Mouse (Mus musculus) heart, embryonic 13.5 days (tissue): ENCODE data around the gene Padi6. TPM values are rescaled to one million over a fixed set of nuclear protein-coding genes. Genes with fewer than 3 reads are reported as not detected.

ENCODE experiments used
- ATAC-seq: fragments of 200-750 bp; cut with Nextera tagmentation; 2 replicates; pipeline ENCODE4 v1.8.0; 2017; ENCODE audit warnings: moderate TSS enrichment; ENCODE audit not compliant: insufficient number of reproducible peaks, low FRiP score, low TSS enrichment; ENCODE audit errors: extremely low read depth
- H3K27ac ChIP-seq: fragments of 300-500 bp; sonication (generic); replicated peaks from 2 replicates; pipeline ENCODE4 v1.5.1; 2015; ENCODE audit warnings: moderate library complexity, mild to moderate bottlenecking, inconsistent platforms
- H3K27me3 ChIP-seq: fragments of 300-500 bp; sonication (generic); replicated peaks from 2 replicates; pipeline ENCODE4 v1.6.1; 2015; ENCODE audit warnings: mild to moderate bottlenecking, inconsistent platforms
- H3K36me3 ChIP-seq: fragments of 300-500 bp; sonication (generic); 2 replicates; pipeline ENCODE4 v1.6.1; 2015; ENCODE audit warnings: mild to moderate bottlenecking, inconsistent platforms
- H3K4me1 ChIP-seq: fragments of 300-500 bp; sonication (generic); 2 replicates; pipeline ENCODE4 v1.6.1; 2015; ENCODE audit warnings: inconsistent platforms
- H3K4me2 ChIP-seq: fragments of 300-500 bp; sonication (generic); 2 replicates; pipeline ENCODE4 v1.6.1; 2015; ENCODE audit warnings: inconsistent platforms, mild to moderate bottlenecking, moderate library complexity
- H3K4me3 ChIP-seq: fragments of 300-500 bp; sonication (generic); 2 replicates; pipeline ENCODE4 v1.5.1; 2015; ENCODE audit warnings: moderate library complexity, mild to moderate bottlenecking, inconsistent platforms
- H3K9ac ChIP-seq: fragments of 300-500 bp; sonication (generic); 2 replicates; pipeline ENCODE4 v1.6.1; 2015; ENCODE audit warnings: inconsistent platforms, mild to moderate bottlenecking, moderate library complexity
- H3K9me3 ChIP-seq: fragments of 300-500 bp; sonication (generic); 2 replicates; pipeline ENCODE4 v1.6.1; 2016; ENCODE audit warnings: inconsistent platforms
- WGBS: fragments of 180-500 bp; shearing (Covaris S2); methylation state at CpG from one replicate; pipeline ENCODE4 v1.1.7; 2015; ENCODE audit warnings: mixed read lengths; 5-methylcytosine and 5-hydroxymethylcytosine counted together
- polyA plus RNA-seq: library from polyadenylated mRNA; unstranded; fragments of >200 nt; fragmentation: Nextera tagmentation; extraction: Ambion mirVana; gene quantifications from 2 replicates; pipeline ENCODE4 v1.2.1, GENCODE M21; 2015

Gene Padi6
- polyA plus RNA-seq, 1 experiment from 2014 or later = not detected

DNA sequence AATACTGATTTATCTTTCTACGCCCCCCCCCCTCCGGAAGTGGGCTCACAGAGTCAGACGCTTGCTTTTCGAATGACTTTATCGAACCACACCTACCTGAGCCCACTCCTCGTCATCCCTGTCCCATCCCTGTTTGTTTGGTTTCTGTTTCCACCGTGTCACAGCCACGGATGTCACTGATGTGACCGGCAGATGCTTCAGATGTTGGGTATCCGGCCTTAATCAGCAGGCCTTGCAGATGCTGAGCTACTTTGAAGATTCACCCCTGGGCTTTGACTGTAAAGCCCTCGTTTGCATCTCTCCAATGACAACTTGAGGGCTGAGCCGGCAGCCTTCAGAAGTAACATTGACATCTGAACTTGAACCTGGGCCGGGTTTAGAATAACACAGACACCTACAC is 34.2 kb upstream of the Padi6 start:
- H3K9ac ChIP-seq = no peak overlapping the region
- H3K4me3 ChIP-seq = no peak overlapping the region
- no peak overlapping the region for H3K4me2 ChIP-seq
- H3K9me3 ChIP-seq = no peaks in the 10 kb centered on the region
- no peaks in the 10 kb centered on the region for H3K36me3 ChIP-seq
- ATAC-seq = no peak
- H3K27me3 ChIP-seq = 0 out of 2 replicates have a peak, but pooled peaks cover 3% of the 10 kb centered on the region
- 65% methylated on average over 13 of the region's 13 CpGs for WGBS
- no peak overlapping the region for H3K27ac ChIP-seq
- peaks cover 9% of the 10 kb centered on the region for H3K4me1 ChIP-seq

DNA sequence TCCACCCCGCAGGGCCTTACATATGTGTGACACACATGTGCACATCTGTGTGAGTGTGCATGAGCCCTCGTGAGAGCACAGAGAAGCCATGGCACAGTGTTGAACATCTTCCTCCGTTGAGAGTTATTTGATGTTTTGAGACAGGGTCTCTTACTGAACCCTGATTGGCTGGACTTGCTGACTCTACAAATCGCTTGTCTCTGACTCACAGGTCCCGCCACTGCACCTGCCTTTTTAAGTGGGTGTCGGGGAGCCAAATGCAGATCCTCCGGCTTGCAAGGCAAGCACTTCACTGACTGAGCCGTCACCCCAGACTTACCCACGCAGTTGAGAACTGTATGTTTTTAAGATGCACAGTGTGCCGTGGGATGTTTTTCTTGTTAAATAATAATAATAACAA is 33.4 kb upstream of the Padi6 start:
- no peak for ATAC-seq
- Histone ChIP-seq H3K36me3 (no peaks in the 10 kb centered on the region), H3K4me1 (peaks cover 13% of the 10 kb centered on the region), H3K9ac (no peak overlapping the region), H3K4me2 (no peak overlapping the region), H3K4me3 (no peak overlapping the region), H3K9me3 (no peaks in the 10 kb centered on the region), H3K27me3 (0 out of 2 replicates have a peak, but pooled peaks cover 3% of the 10 kb centered on the region), H3K27ac (no peak overlapping the region)
- 62% methylated on average over 10 of the region's 10 CpGs for WGBS

DNA sequence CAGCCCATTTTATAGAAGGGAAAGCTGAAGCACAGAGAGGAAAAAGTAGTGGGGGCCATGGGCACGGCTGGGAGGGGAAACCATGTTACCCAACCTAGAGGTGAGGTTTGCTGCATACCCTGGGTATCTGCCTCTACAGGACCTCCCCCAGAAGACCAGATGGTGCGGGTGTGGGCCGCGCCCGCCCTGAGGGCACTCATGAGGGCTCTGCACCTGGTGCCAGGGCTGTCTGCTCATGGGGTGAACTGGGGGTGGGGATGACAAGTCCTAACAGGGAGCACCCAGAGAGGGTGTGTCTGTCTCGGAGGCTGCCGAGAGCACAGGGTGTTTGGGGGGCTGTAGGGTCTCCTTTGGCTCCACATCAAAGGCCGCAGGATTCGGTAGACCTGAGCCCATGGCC is 32.5 kb upstream of the Padi6 start:
- Histone ChIP-seq H3K27me3 (0 out of 2 replicates have a peak, but pooled peaks cover 3% of the 10 kb centered on the region), H3K27ac (no peak overlapping the region), H3K9ac (no peak overlapping the region), H3K4me1 (peaks cover 16% of the 10 kb centered on the region), H3K4me2 (no peak overlapping the region), H3K9me3 (no peaks in the 10 kb centered on the region), H3K4me3 (no peak overlapping the region), H3K36me3 (no peaks in the 10 kb centered on the region)
- 84% methylated on average over 9 of the region's 9 CpGs for WGBS
- ATAC-seq = no peak

DNA sequence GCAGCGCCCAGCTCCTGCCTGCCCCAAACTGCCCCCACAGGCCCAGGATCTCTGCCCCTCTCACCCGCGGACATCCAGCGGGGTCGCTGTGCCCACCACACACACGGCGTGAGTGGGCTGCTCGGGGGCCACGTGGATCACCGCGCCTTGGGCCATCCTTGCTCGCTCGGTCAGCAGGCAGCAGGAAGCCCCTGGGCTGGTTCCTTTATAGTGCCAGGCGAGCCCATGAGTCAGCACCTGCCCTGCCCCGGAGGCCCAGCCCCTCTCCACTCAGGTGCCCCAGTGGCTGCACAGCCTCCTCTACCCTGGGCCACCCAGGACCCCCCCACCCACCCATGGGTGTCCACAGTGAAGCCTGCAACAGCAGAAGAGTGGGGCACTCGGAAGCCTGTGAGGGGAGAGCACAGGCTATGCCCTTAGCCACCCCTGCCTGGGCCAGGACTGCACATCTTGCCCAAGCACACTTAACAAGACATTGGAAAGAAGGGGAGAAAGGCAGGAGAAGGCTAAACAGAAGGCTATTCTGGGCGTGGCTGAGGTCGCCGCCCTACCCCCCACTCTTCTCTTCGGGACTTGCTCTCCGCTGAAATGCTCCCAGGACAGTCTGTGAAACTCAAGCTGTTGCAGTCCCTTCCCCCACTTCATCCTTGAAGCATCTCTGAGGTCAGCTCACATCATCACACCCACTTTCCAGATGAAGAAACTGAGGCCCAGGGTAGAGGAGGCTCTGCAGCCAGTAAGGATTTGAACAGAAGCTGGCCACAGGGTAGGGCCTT is 31.8 kb upstream of the Padi6 start, which contains the start of gene Padi4:
Gene Padi4 (minus strand): TSS at position 212 of the 776 bp plus-strand sequence.
- H3K27me3 ChIP-seq = 0 out of 2 replicates have a peak, but pooled peaks cover 3% of the 10 kb centered on the region
- H3K27ac ChIP-seq = no peak within 1 kb of the TSS
- no peaks in the 10 kb centered on the region for H3K36me3 ChIP-seq
- WGBS = 75% methylated on average over 21 of the region's 21 CpGs
- no peak within 1 kb of the TSS for H3K9ac ChIP-seq
- no peak for ATAC-seq
- no peak within 1 kb of the TSS for H3K4me2 ChIP-seq
- no peaks in the 10 kb centered on the region for H3K9me3 ChIP-seq
- H3K4me1 ChIP-seq = peaks cover 13% of the 10 kb centered on the region
- H3K4me3 ChIP-seq = no peak within 1 kb of the TSS

DNA sequence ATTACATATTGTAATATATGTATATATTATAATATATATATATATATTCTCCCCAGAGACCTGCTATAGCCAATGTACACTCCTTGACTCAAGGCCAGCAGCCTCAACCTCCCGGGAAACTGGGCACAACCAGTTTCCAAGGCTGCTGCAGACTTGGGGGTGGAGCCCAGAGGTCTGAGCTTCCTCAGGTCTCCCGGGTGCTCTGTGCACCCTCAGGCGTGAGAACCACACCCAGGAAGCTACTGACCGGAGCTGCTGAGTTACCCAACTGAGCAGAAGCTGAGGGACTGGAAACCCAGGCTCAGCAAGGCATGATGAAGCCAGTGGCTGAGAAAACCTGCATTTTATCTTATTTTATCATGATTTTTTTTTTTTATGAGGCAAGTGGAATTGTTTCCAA is 28.6 kb upstream of the Padi6 start:
- Histone ChIP-seq H3K4me1 (peaks cover 12% of the 10 kb centered on the region), H3K9me3 (no peaks in the 10 kb centered on the region), H3K9ac (no peak overlapping the region), H3K27me3 (peaks cover 3% of the 10 kb centered on the region; the same call in 1 of the 2 replicates), H3K27ac (no peak overlapping the region), H3K4me2 (no peak overlapping the region), H3K4me3 (no peak overlapping the region), H3K36me3 (no peaks in the 10 kb centered on the region)
- no peak for ATAC-seq
- 34% methylated on average over 4 of the region's 4 CpGs for WGBS

DNA sequence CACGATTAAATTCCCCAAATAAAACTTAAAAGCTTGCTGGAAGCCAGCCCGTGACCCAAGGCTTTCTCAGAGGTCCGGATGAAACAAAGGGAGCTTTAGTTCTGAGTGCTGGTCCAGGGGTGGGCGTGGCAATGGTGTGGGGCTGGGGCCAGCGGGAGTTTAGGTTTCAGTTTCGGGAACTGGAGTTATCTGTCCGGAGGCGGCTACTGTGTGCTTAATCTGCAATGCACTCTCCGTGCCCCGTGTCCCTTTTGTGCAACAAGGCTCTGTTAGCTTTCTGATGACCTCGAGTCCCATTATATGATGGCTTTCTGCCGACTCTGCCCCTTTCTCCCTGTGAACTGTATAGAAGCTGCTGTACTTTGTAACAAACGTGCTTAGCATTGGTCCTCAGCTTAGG is 28.0 kb upstream of the Padi6 start:
- H3K27me3 ChIP-seq = peaks cover 3% of the 10 kb centered on the region; the same call in 1 of the 2 replicates
- H3K9me3 ChIP-seq = no peaks in the 10 kb centered on the region
- peak overlapping the region; percentile 68 for H3K4me2 ChIP-seq
- H3K9ac ChIP-seq = peak overlapping the region; percentile 72
- WGBS = 5% methylated on average over 13 of the region's 13 CpGs
- H3K4me1 ChIP-seq = peaks cover 12% of the 10 kb centered on the region
- peak overlapping the region; percentile 51 for H3K4me3 ChIP-seq
- ATAC-seq = no peak
- peak overlapping the region; percentile 73 for H3K27ac ChIP-seq
- no peaks in the 10 kb centered on the region for H3K36me3 ChIP-seq

DNA sequence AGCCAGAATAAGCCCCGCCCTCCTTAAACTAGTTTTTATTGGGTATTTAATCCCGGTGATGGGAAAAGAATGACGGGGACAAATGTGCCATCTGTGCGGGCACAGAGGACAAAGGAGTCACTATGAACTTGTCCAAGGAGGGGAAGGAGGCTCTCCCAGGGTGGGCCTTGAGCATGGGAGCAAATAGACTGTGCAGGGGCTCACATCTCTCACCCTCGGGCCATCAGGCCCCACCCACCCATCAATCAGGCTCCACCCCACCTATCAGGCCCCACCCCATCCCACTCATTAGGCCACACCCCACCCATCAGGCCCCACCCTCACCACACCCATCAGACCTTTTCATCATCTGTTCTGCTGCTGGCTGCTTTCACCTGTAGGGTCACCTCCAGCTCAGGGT is 26.5 kb upstream of the Padi6 start:
- 71% methylated on average over 5 of the region's 5 CpGs for WGBS
- Histone ChIP-seq H3K9me3 (no peaks in the 10 kb centered on the region), H3K27ac (no peak overlapping the region), H3K4me1 (peaks cover 15% of the 10 kb centered on the region), H3K4me3 (no peak overlapping the region), H3K4me2 (no peak overlapping the region), H3K9ac (no peak overlapping the region), H3K27me3 (peaks cover 3% of the 10 kb centered on the region; the same call in 1 of the 2 replicates), H3K36me3 (no peaks in the 10 kb centered on the region)
- ATAC-seq = no peak

DNA sequence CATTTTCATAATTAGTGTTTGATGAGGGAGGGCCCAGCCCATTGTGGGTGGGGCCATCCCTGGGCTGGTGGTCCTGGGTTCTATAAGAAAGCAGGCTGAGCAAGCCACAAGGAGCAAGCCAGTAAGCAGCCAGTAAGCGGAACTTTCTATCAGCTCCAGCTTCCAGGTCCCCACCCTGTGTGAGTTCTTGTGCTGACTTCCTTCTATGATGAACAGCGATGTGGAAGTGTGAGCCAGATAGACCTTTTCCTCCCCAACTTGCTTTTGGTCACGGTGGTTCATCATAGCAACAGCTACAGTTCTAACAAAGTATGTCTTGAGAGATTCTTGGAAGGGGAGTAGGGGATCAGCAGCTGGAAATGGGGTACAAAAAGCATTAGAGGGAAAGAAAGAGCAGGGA is 23.5 kb upstream of the Padi6 start:
- no peaks in the 10 kb centered on the region; the same call in 1 of the 2 replicates for H3K27me3 ChIP-seq
- H3K36me3 ChIP-seq = no peaks in the 10 kb centered on the region
- H3K9me3 ChIP-seq = no peaks in the 10 kb centered on the region
- H3K4me1 ChIP-seq = peaks cover 11% of the 10 kb centered on the region
- 64% methylated on average over 3 of the region's 3 CpGs for WGBS
- no peak overlapping the region for H3K9ac ChIP-seq
- ATAC-seq = no peak
- H3K4me2 ChIP-seq = no peak overlapping the region
- no peak overlapping the region for H3K27ac ChIP-seq
- no peak overlapping the region for H3K4me3 ChIP-seq

DNA sequence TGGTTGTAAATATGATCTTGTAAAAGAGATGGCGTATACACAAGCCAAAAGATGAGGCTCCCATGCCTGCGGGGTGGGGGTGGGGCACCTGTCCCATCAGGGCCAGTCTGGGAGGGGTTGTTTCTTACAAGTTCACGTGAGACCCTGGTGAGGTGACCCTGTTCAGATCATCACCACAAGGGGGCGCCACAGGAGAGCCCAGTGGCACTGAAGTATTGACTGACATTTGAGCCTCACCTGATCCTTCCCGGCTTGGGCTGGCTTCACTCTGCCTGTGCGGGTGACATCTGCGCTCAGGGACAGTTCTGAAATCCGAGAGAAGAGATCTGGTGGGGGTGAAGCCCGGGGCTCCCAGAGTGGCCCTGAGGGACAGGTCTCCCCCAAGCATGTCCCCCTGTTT is 20.7 kb upstream of the Padi6 start:
- Histone ChIP-seq H3K4me3 (no peak overlapping the region), H3K27me3 (no peaks in the 10 kb centered on the region; the same call in 1 of the 2 replicates), H3K27ac (no peak overlapping the region), H3K36me3 (no peaks in the 10 kb centered on the region), H3K9ac (no peak overlapping the region), H3K4me2 (no peak overlapping the region), H3K9me3 (no peaks in the 10 kb centered on the region), H3K4me1 (peaks cover 3% of the 10 kb centered on the region; the same call in 1 of the 2 replicates)
- no peak for ATAC-seq
- 17% methylated on average over 9 of the region's 9 CpGs for WGBS

DNA sequence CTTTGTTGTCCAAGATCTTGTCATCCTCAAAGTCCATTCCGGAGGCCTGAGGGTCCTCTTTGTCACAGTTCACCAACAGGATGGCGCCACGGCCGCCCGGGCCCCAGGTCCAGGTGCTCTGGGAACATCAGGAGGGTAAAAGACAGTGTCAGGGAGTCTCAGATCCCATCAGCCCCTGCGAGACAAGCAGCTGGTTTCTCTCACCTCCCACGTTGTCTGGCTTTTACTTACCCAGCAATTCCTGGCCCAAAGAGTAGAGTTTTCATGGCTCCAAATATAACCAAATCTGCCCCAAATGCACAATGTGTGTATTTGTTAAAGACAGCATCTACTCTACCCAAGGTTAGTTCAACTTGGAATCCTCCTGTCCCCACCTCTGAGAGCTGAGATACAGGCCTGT is 19.2 kb upstream of the Padi6 start:
- peaks cover 13% of the 10 kb centered on the region; the same call in 1 of the 2 replicates for H3K4me1 ChIP-seq
- no peak overlapping the region for H3K4me2 ChIP-seq
- H3K9ac ChIP-seq = 0 out of 2 replicates have a peak overlapping the region, but pooled peaks have one; percentile 14
- H3K27ac ChIP-seq = no peak overlapping the region
- H3K9me3 ChIP-seq = no peaks in the 10 kb centered on the region
- H3K27me3 ChIP-seq = no peaks in the 10 kb centered on the region; the same call in 1 of the 2 replicates
- 71% methylated on average over 7 of the region's 7 CpGs for WGBS
- no peaks in the 10 kb centered on the region for H3K36me3 ChIP-seq
- no peak for ATAC-seq
- H3K4me3 ChIP-seq = no peak overlapping the region

DNA sequence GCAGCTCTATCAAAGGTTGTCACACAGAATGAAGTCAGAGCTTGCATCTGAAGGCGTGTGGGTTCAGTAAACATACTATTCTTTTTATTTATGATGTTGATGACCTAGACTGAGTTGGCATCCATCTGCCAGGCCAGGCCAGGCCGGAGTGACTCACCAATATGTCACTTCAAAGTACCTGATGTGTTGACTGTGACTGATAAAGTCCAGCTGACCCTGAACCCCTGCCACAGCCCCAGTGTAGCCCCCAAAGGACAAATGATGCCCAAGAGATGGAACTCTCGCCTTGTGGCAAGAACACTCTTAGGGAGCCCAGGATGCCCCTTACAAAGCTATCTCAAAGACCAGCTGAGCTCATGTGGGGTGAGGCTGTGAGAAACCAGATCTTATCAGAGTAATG is 13.4 kb upstream of the Padi6 start:
- Histone ChIP-seq H3K9ac (no peak overlapping the region), H3K4me1 (peaks cover 23% of the 10 kb centered on the region)

More for the DNA sequence above, 13.4 kb upstream of the Padi6 start:
- no peaks in the 10 kb centered on the region for H3K36me3 ChIP-seq
- no peak for ATAC-seq
- H3K27ac ChIP-seq = no peak overlapping the region
- H3K27me3 ChIP-seq = no peaks in the 10 kb centered on the region; the same call in 1 of the 2 replicates
- no peaks in the 10 kb centered on the region for H3K9me3 ChIP-seq
- H3K4me3 ChIP-seq = no peak overlapping the region
- no peak overlapping the region for H3K4me2 ChIP-seq
- 65% methylated on average over 3 of the region's 3 CpGs for WGBS
